In the genomic region with DNA sequence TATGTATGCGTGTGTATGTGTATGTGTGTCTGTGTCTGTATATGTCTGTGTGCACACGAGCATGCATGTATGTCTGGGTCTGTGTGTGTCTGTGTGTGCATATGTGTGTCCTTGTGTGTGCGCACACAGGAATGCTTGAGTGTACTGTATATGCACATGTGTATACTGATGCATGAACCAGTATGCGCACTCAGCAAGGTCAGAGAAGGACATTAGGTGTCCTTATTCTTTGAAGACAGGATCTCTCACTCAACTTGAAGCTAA, we compare ENCODE assay signal across 10 mouse cellular contexts. TPM values are rescaled to one million over a fixed set of nuclear protein-coding genes. Genes with fewer than 3 reads are reported as not detected.
DNase-seq lines count a peak whose midpoint lies in the region; ATAC-seq and TF ChIP-seq lines count a peak whose summit lies in the region.
"Had no signal": no experiment of that assay in that cellular context is flagged by ENCODE, and none has a peak within 500 bp of the region (broad histone marks: within the 10 kb centered on the region; RNA-seq: fewer than 3 reads in every experiment).

No protein-coding gene starts in this region.

- H3K4me3 ChIP-seq in hindbrain, embryonic 12.5 days: no peak overlapping the region
- H3K4me3 ChIP-seq in hindbrain, embryonic 10.5 days: no peak overlapping the region
- H3K4me3 ChIP-seq in MEL (ENCODE audit: control insufficient read depth in 1 of 2, insufficient read depth in 1 of 2, low read depth in 2 of 2, low read length in 2 of 2): no peak overlapping the region
- H3K4me3 ChIP-seq in forebrain, embryonic 14.5 days (ENCODE audit: low read depth, low read length): no peak overlapping the region
- H3K4me3 ChIP-seq in midbrain, embryonic 13.5 days (replicated peaks): no peak overlapping the region
- no peak overlapping the region for H3K4me3 ChIP-seq in lung, postnatal 0 days (ENCODE audit: low read depth, low read length)

- H3K4me2 ChIP-seq in hindbrain, embryonic 12.5 days (replicated peaks): no peak overlapping the region
- H3K4me2 ChIP-seq in forebrain, embryonic 14.5 days (ENCODE audit: low read length): no peak overlapping the region
- H3K4me2 ChIP-seq in midbrain, embryonic 13.5 days (replicated peaks): peak overlapping the region; percentile 13; the same call in 1 of the 2 replicates
- H3K4me2 ChIP-seq in lung, postnatal 0 days (replicated peaks; ENCODE audit: low read depth, low read length): no peak overlapping the region

- no peaks in the 10 kb centered on the region for H3K9me3 ChIP-seq in hindbrain, embryonic 12.5 days (replicated peaks)
- no peaks in the 10 kb centered on the region for H3K9me3 ChIP-seq in hindbrain, embryonic 10.5 days
- no peaks in the 10 kb centered on the region for H3K9me3 ChIP-seq in MEL (replicated peaks; ENCODE audit: insufficient read depth, low read length)
- no peaks in the 10 kb centered on the region for H3K9me3 ChIP-seq in forebrain, embryonic 14.5 days (replicated peaks; ENCODE audit: control insufficient read depth, low read length)
- no peaks in the 10 kb centered on the region for H3K9me3 ChIP-seq in midbrain, embryonic 13.5 days
- no peaks in the 10 kb centered on the region for H3K9me3 ChIP-seq in lung, postnatal 0 days (ENCODE audit: low read length)
- H3K9me3 ChIP-seq: G1E had no signal

- peak; percentile 55 for ATAC-seq in hindbrain, embryonic 12.5 days (ENCODE audit: low FRiP score)
- ATAC-seq in forebrain, embryonic 14.5 days: no peak; the same call in 1 of the 2 replicates
- peak; percentile 54; the same call in 1 of the 2 replicates for ATAC-seq in midbrain, embryonic 13.5 days
- no peak for ATAC-seq in lung, postnatal 0 days

- TF ChIP-seq CTCF in MEL (IDR thresholded peaks at IDR 0.05 in 2 of 3, conservative IDR thresholded peaks at IDR 0.05 in 1 of 3; ENCODE audit: control insufficient read depth in 1 of 3, insufficient read depth in 1 of 3, low read depth in 2 of 3, low read length in 3 of 3, poor library complexity in 1 of 3, severe bottlenecking in 1 of 3): no peak
- no peak for TF ChIP-seq CTCF in lung, postnatal 0 days (IDR thresholded peaks at IDR 0.05)

- TF ChIP-seq EP300 in MEL (IDR thresholded peaks at IDR 0.05; ENCODE audit: low read depth in 1 of 2, low read length in 2 of 2): no peak
- TF ChIP-seq EP300 in lung, postnatal 0 days (IDR thresholded peaks at IDR 0.05): no peak

- TF ChIP-seq POLR2A in MEL (IDR thresholded peaks at IDR 0.05; ENCODE audit: control insufficient read depth in 1 of 2, insufficient read depth in 1 of 2, low read depth in 1 of 2, low read length in 2 of 2, poor library complexity in 1 of 2): no peak

- H3K9ac ChIP-seq in hindbrain, embryonic 12.5 days: peak overlapping the region; percentile 9; the same call in 1 of the 2 replicates
- no peak overlapping the region for H3K9ac ChIP-seq in MEL (ENCODE audit: control insufficient read depth, low read depth, low read length, poor library complexity, severe bottlenecking)
- peak overlapping the region; percentile 2; the same call in 1 of the 2 replicates for H3K9ac ChIP-seq in forebrain, embryonic 14.5 days (ENCODE audit: low read length)
- H3K9ac ChIP-seq in midbrain, embryonic 13.5 days (replicated peaks): peak overlapping the region; percentile 41; the same call in 1 of the 2 replicates
- H3K9ac ChIP-seq in lung, postnatal 0 days (replicated peaks; ENCODE audit: low read depth): no peak overlapping the region

- peak overlapping the region; percentile 71 for H3K27ac ChIP-seq in hindbrain, embryonic 12.5 days
- no peak overlapping the region; the same call in 1 of the 2 replicates for H3K27ac ChIP-seq in hindbrain, embryonic 10.5 days
- no peak overlapping the region for H3K27ac ChIP-seq in MEL (ENCODE audit: control insufficient read depth, low read depth, low read length)
- peak overlapping the region; percentile 28 for H3K27ac ChIP-seq in forebrain, embryonic 14.5 days (ENCODE audit: low read depth, low read length)
- H3K27ac ChIP-seq in midbrain, embryonic 13.5 days: peak overlapping the region; percentile 76
- H3K27ac ChIP-seq in lung, postnatal 0 days (ENCODE audit: low read length): no peak overlapping the region

- no peaks in the 10 kb centered on the region for H3K36me3 ChIP-seq in hindbrain, embryonic 12.5 days
- H3K36me3 ChIP-seq in hindbrain, embryonic 10.5 days: no peaks in the 10 kb centered on the region
- no peaks in the 10 kb centered on the region for H3K36me3 ChIP-seq in MEL (ENCODE audit: control insufficient read depth in 1 of 2, insufficient read depth in 2 of 2, low read length in 2 of 2)
- no peaks in the 10 kb centered on the region for H3K36me3 ChIP-seq in forebrain, embryonic 14.5 days (ENCODE audit: control insufficient read depth, insufficient read depth, low read length)
- H3K36me3 ChIP-seq in midbrain, embryonic 13.5 days: no peaks in the 10 kb centered on the region
- no peaks in the 10 kb centered on the region for H3K36me3 ChIP-seq in lung, postnatal 0 days (ENCODE audit: insufficient read depth, low read length)
- H3K36me3 ChIP-seq: G1E had no signal

- peaks cover 14% of the 10 kb centered on the region for H3K4me1 ChIP-seq in hindbrain, embryonic 12.5 days
- peaks cover 11% of the 10 kb centered on the region for H3K4me1 ChIP-seq in hindbrain, embryonic 10.5 days (replicated peaks)
- H3K4me1 ChIP-seq in MEL (ENCODE audit: control insufficient read depth in 1 of 2, insufficient read depth in 2 of 2, low read length in 2 of 2): no peaks in the 10 kb centered on the region
- peaks cover 14% of the 10 kb centered on the region for H3K4me1 ChIP-seq in forebrain, embryonic 14.5 days (ENCODE audit: control insufficient read depth, insufficient read depth, low read length)
- peaks cover 15% of the 10 kb centered on the region for H3K4me1 ChIP-seq in midbrain, embryonic 13.5 days (replicated peaks)
- H3K4me1 ChIP-seq in lung, postnatal 0 days (ENCODE audit: insufficient read depth, low read depth, low read length): no peaks in the 10 kb centered on the region

- DNase-seq in hindbrain, embryonic 10.5 days (ENCODE audit: low spot score): no peak
- no peak for DNase-seq in MEL (ENCODE audit: low read depth, low spot score)
- no peak for DNase-seq in forebrain, embryonic 14.5 days (ENCODE audit: low spot score)
- no peak for DNase-seq in spleen, adult 12 weeks (ENCODE audit: low spot score)
- no peak for DNase-seq in right cerebral cortex, postnatal 25 days
- no peak for DNase-seq in lung, postnatal 0 days (ENCODE audit: low spot score)
- DNase-seq: thymus, postnatal 36 days had no signal

- no peak for TF ChIP-seq RAD21 in MEL (IDR thresholded peaks at IDR 0.05; ENCODE audit: low read depth, low read length)

- no peaks in the 10 kb centered on the region for H3K79me2 ChIP-seq in MEL (ENCODE audit: control insufficient read depth, insufficient read depth, low read length, poor library complexity)

- no peaks in the 10 kb centered on the region for H3K27me3 ChIP-seq in hindbrain, embryonic 12.5 days
- no peaks in the 10 kb centered on the region for H3K27me3 ChIP-seq in hindbrain, embryonic 10.5 days (ENCODE audit: insufficient read depth, poor library complexity, severe bottlenecking)
- H3K27me3 ChIP-seq in MEL (ENCODE audit: control insufficient read depth in 1 of 2, insufficient read depth in 2 of 2, low read length in 2 of 2): peaks cover 0 to 1% of the 10 kb centered on the region in 2 experiments; a peak in 1 of 4 replicates
- H3K27me3 ChIP-seq in forebrain, embryonic 14.5 days (replicated peaks; ENCODE audit: control insufficient read depth, insufficient read depth, low read length): no peaks in the 10 kb centered on the region
- no peaks in the 10 kb centered on the region for H3K27me3 ChIP-seq in midbrain, embryonic 13.5 days
- H3K27me3 ChIP-seq in lung, postnatal 0 days (replicated peaks; ENCODE audit: insufficient read depth, low read length): no peaks in the 10 kb centered on the region

- WGBS in hindbrain, embryonic 12.5 days: 90% methylated on average over 4 of the region's 4 CpGs
- WGBS in hindbrain, embryonic 10.5 days: 97% methylated on average over 4 of the region's 4 CpGs
- WGBS in forebrain, embryonic 14.5 days: 83% methylated on average over 4 of the region's 4 CpGs
- WGBS in midbrain, embryonic 13.5 days: 93% methylated on average over 4 of the region's 4 CpGs
- WGBS in lung, postnatal 0 days: 94% methylated on average over 4 of the region's 4 CpGs

TF ChIP-seq in MEL, 35 proteins besides CTCF, POLR2A, EP300 and RAD21:
- no peak for TF ChIP-seq ELF1 (IDR thresholded peaks at IDR 0.05; ENCODE audit: low read depth, low read length)
- TF ChIP-seq POLR2AphosphoS5 (IDR thresholded peaks at IDR 0.05; ENCODE audit: borderline replicate concordance, low read depth, low read length): peak; percentile 52; the same call in 1 of the 2 replicates
TF ChIP-seq in MEL: peak in this region for 1.

RNA-seq across cellular contexts. Expression of gene Tmem17, which starts 49.4 kb away (rescaled TPM):
- polyA plus RNA-seq in hindbrain, embryonic 12.5 days (2016; fragmentation: Nextera tagmentation; extraction: Ambion mirVana): 17.3 and 18.8 TPM in 2 replicates
- 14.3 and 15.4 TPM in 2 replicates for polyA plus RNA-seq in hindbrain, embryonic 10.5 days (2016; fragmentation: Nextera tagmentation; extraction: Ambion mirVana)
- not detected in 2 replicates for total RNA-seq in MEL (2012; rRNA removed)
- not detected for polyA plus RNA-seq in MEL (2012; ENCODE audit: insufficient read depth in 1 of 2, insufficient read length in 2 of 2, low read depth in 1 of 2, low replicate concordance in 2 of 2, missing spikeins in 1 of 2)
- polyA plus RNA-seq in forebrain, embryonic 14.5 days (2014; fragmentation: Nextera tagmentation; extraction: Ambion mirVana): 18.5 and 20.0 TPM in 2 replicates
- 20.4 and 20.8 TPM in 2 replicates for polyA plus RNA-seq in midbrain, embryonic 13.5 days (2015; fragmentation: Nextera tagmentation; extraction: Ambion mirVana)
- polyA plus RNA-seq in lung, postnatal 0 days (2015; fragmentation: Nextera tagmentation; extraction: Ambion mirVana): 13.8 and 14.5 TPM in 2 replicates
- total RNA-seq: G1E had no signal
- polyA plus RNA-seq: G1E had no signal

Comparison
In these comparisons a context has a peak if more than half of its experiments do, and no peak if none do; other contexts are left out.
1. H3K27ac ChIP-seq: peak in hindbrain, embryonic 12.5 days (single experiment), forebrain, embryonic 14.5 days (single experiment) and midbrain, embryonic 13.5 days (single experiment); none in hindbrain, embryonic 10.5 days (single experiment), MEL (single experiment) and lung, postnatal 0 days (single experiment).
2. ATAC-seq: peak in hindbrain, embryonic 12.5 days (single experiment) and midbrain, embryonic 13.5 days (single experiment); none in forebrain, embryonic 14.5 days (single experiment) and lung, postnatal 0 days (single experiment).
3. H3K9ac ChIP-seq: peak in hindbrain, embryonic 12.5 days (single experiment), forebrain, embryonic 14.5 days (single experiment) and midbrain, embryonic 13.5 days (single experiment); none in MEL (single experiment) and lung, postnatal 0 days (single experiment).
4. RNA of gene Tmem17, which starts 49.4 kb away (polyA plus RNA-seq): 20.4 to 20.8 TPM in midbrain, embryonic 13.5 days, 18.5 to 20.0 TPM in forebrain, embryonic 14.5 days, 17.3 to 18.8 TPM in hindbrain, embryonic 12.5 days, 13.8 to 14.5 TPM in lung, postnatal 0 days and 14.3 to 15.4 TPM in hindbrain, embryonic 10.5 days; not detected in MEL; every median in the first group is over 10 times any median in the second.